Mouse (Mus musculus): Measurements from ENCODE around the gene Tnp2.

DNA sequence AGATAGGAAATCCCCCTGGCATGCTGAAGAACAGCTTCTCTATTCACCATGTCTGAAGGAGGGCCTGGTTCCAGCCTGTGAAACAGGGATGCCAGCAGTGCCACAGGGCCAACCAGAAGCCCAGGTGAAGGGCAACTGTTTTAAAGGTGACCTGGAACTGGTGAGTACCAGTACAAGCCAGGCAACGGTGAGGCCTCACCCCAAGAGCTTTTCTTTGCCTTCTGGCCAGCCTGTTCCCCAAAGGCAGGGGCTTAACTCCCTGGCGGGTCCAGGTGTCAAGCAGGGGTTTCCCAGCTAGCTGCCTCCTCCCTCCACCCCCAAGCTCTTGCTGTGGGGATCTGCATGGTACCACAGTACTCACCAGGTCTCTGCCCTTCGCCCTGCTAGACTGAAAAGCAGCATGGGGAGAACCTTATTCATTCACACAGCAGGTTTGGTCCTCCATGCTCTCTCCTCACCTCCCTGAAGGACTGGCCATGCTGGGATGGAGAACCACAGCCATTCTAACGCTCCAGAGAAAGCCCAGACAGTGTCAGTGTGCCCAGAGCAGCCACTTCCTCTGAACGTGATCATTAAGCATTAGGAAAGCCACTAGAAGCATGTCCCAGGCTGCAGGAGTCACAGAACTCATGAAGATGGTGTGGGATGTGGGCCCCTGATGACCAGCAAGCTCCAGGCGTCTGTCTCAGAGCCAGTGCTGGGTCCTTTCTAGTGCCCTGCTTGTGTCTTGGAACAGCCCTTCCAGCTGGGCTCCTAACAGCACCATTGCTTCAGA is 5.9 kb downstream of the Tnp2 start:
- TF ChIP-seq CTCF (IDR thresholded peaks at IDR 0.05; ENCODE audit: control insufficient read depth, insufficient read depth, insufficient replicate concordance, low read depth, low read length) = no peak
- no peak for TF ChIP-seq POLR2A (IDR thresholded peaks at IDR 0.05; ENCODE audit: control insufficient read depth, low read depth, low read length)
